Mouse (Mus musculus) brain, embryonic 14.5 days (tissue): ENCODE measurements around the gene Aox2.

Experiments used
- CTCF ChIP-seq: fragments of 200-500 bp; IDR thresholded peaks from 2 replicates; pipeline ENCODE4 v1.5.1; 2012; ENCODE audit warnings: inconsistent platforms, mild to moderate bottlenecking, moderate library complexity, borderline replicate concordance; ENCODE audit not compliant: insufficient read depth, insufficient read length; ENCODE audit errors: extremely low read depth
- POLR2A ChIP-seq: fragments of 200-500 bp; IDR thresholded peaks from 2 replicates; pipeline ENCODE4 v1.6.1; 2012; ENCODE audit warnings: mild to moderate bottlenecking, inconsistent platforms, borderline replicate concordance; ENCODE audit not compliant: poor library complexity, insufficient read depth, insufficient read length, severe bottlenecking; ENCODE audit errors: extremely low read depth

DNA sequence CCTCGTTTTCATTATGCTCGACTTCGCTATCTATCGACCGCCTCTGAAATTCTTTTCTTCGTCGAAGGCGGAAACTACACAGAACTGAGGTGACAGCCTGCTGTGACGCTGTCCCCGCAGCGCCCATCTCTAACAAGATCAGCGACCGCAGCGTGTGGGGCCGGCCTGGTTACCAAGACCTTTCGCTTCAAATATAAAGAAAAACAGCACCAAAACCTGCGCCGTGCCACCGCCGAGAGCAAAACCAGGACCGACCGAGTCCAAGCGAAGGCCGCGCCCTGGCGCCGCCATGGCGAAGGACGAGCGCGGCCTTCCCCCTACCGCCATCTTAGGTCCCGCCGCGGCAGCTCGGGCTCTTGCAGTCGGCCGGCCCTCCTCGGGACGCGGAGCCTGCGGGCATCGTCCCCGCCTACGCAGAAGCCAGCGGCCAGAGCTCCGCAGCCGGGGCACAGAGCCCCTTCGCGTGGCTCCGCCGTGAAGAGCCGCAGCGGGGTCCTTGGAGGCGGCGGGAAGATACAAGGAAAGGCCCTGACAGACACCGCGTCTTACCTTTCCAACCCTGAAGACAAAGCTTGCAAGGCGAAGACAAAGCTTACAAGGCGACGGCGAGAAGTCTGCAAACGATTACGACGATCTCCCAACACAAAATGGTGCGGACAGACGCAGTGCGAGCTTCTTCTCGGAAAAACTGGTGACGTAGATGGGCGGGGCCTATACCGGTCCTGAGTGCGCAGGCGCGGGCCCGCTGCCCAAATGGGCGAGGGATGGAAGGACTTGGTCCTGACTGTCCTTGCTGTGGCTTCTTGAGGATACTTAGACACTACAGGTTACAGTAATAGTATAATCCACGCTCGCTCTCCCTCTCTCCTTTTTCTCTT lies 145.5 kb downstream of the Aox2 start, which contains the start of gene Clk1:
- TF ChIP-seq CTCF = no peak
- TF ChIP-seq POLR2A = peak; percentile 81; the same call in 1 of the 2 replicates
